In genomic region chr9:95559059-95559935, GRCm38 (mm10) we compare ENCODE assay signal across 8 mouse cellular contexts. TPM values are rescaled to one million over a fixed set of nuclear protein-coding genes. Genes with fewer than 3 reads are reported as not detected.
DNase-seq lines count a peak whose midpoint lies in the region.

Gene Paqr9 (plus strand): TSS chr9:95559657.

- 13% methylated on average over 113 of the region's 118 CpGs for whole genome bisulfite sequencing in heart, embryonic 10.5 days

- peak within 1 kb of the TSS; percentile 76 for H3K27ac ChIP-seq in heart, embryonic 10.5 days

- H3K4me3 ChIP-seq in heart, embryonic 10.5 days: peak within 1 kb of the TSS; percentile 79

- H3K9me3 ChIP-seq in heart, embryonic 10.5 days: no peaks in the 10 kb centered on the region

- H3K4me1 ChIP-seq in heart, embryonic 10.5 days: peaks cover 24% of the 10 kb centered on the region

- DNase-seq in ovary, postnatal 36 days (ENCODE audit: low spot score): peak; percentile 51
- no peak for DNase-seq in ovary, adult 18-20 months (ENCODE audit: low spot score)
- DNase-seq in embryo, embryonic 9.5 days (ENCODE audit: extremely low spot score): peak; percentile 56
- DNase-seq in heart, embryonic 10.5 days (ENCODE audit: low spot score): peak; percentile 71
- DNase-seq in kidney, adult 9 months: peak; percentile 77
- peak; percentile 74 for DNase-seq in liver
- peak; percentile 52 for DNase-seq in retina, embryonic 14.5 days (ENCODE audit: low spot score)
- no peak for DNase-seq in urinary bladder, postnatal 10 days (ENCODE audit: low spot score)

- H3K36me3 ChIP-seq in heart, embryonic 10.5 days: no peaks in the 10 kb centered on the region

- H3K27me3 ChIP-seq in heart, embryonic 10.5 days (ENCODE audit: insufficient read depth, poor library complexity, severe bottlenecking): peaks cover 81% of the 10 kb centered on the region

RNA-seq across cellular contexts. Expression of gene Paqr9, which starts in this region (rescaled TPM):
- polyA plus RNA-seq in heart, embryonic 10.5 days (2016; fragmentation: Nextera tagmentation; extraction: Ambion mirVana): 0.60 and 3.3 TPM in 2 replicates

Comparison
In these comparisons a context has a peak if more than half of its experiments do, and no peak if none do; other contexts are left out.
1. DNase-seq: peak in ovary, postnatal 36 days (single experiment), embryo, embryonic 9.5 days (single experiment), heart, embryonic 10.5 days (single experiment), kidney, adult 9 months (single experiment), liver (single experiment) and retina, embryonic 14.5 days (single experiment); none in ovary, adult 18-20 months (single experiment) and urinary bladder, postnatal 10 days (single experiment).